Mouse (Mus musculus) spleen, postnatal 14 days (tissue): ENCODE results near the gene Fadd.

Source experiments
- DNase-seq, 2 experiments: peaks; one replicate each; pipeline ENCODE4 v3.0.0; 2021 to 2022; ENCODE audit warnings: low spot score in 2 of 2

The Fadd gene

GRCm38 (mm10) chr7:144531585-144532378 is 50.5 kb downstream of the Fadd start:
- DNase-seq = no peak

- no peak for DNase-seq
Observed at GRCm38 (mm10) chr7:144529851-144530250, 52.4 kb downstream of the Fadd start.

- no peak for DNase-seq
Observed at GRCm38 (mm10) chr7:144527723-144528221, 54.5 kb downstream of the Fadd start.
